Mouse (Mus musculus) myocyte (in vitro differentiated cells): ENCODE measurements at regions not wholly inside any gene's neighbourhood (a gene's known extent, or its start where the extent isn't known, plus 50 kb on each side); places are given as distances from the start of the nearest gene placed in this dataset.

Source experiments
- CEBPB ChIP-seq: IDR thresholded peaks from 2 replicates; pipeline ENCODE4 v1.6.1; 2011; ENCODE audit warnings: mild to moderate bottlenecking, moderate library complexity; ENCODE audit not compliant: poor library complexity, insufficient read depth, severe bottlenecking
- MAX ChIP-seq: IDR thresholded peaks from one replicate; pipeline ENCODE4 v1.6.1; 2011; ENCODE audit warnings: low read depth, mild to moderate bottlenecking, control low read depth
- MYOD1 ChIP-seq, 3 experiments: IDR thresholded peaks; one replicate each; pipeline ENCODE4 v1.6.1; 2011; ENCODE audit warnings: control low read depth in 2 of 3, low read depth in 2 of 3, mild to moderate bottlenecking in 2 of 3, moderate library complexity in 1 of 3; ENCODE audit not compliant: insufficient read length in 2 of 3, control insufficient read depth in 1 of 3
- MYOG ChIP-seq, 3 experiments: IDR thresholded peaks; one replicate each; pipeline ENCODE4 v1.6.1; 2011; ENCODE audit warnings: control low read depth in 2 of 3, low read depth in 2 of 3, mild to moderate bottlenecking in 2 of 3; ENCODE audit not compliant: insufficient read length in 2 of 3, control insufficient read depth in 1 of 3, insufficient read depth in 1 of 3
- POLR2A ChIP-seq: IDR thresholded peaks from one replicate; pipeline ENCODE4 v1.6.1; 2011; ENCODE audit warnings: low read depth, mild to moderate bottlenecking, control low read depth, moderate library complexity; ENCODE audit not compliant: insufficient read length
- POLR2AphosphoS2 ChIP-seq: IDR thresholded peaks from one replicate; pipeline ENCODE4 v1.6.1; 2011; ENCODE audit warnings: low read depth, control low read depth; ENCODE audit not compliant: insufficient read length
- REST ChIP-seq: IDR thresholded peaks from one replicate; pipeline ENCODE4 v1.6.1; 2011; ENCODE audit warnings: mild to moderate bottlenecking, control low read depth, moderate library complexity; ENCODE audit not compliant: insufficient read depth, insufficient read length
- TCF12 ChIP-seq: IDR thresholded peaks from one replicate; pipeline ENCODE4 v1.6.1; 2011; ENCODE audit warnings: mild to moderate bottlenecking, control low read depth; ENCODE audit not compliant: poor library complexity, insufficient read depth, severe bottlenecking
- USF1 ChIP-seq: IDR thresholded peaks from one replicate; pipeline ENCODE4 v1.6.1; 2011; ENCODE audit warnings: low read depth, mild to moderate bottlenecking, control low read depth, moderate library complexity

DNA sequence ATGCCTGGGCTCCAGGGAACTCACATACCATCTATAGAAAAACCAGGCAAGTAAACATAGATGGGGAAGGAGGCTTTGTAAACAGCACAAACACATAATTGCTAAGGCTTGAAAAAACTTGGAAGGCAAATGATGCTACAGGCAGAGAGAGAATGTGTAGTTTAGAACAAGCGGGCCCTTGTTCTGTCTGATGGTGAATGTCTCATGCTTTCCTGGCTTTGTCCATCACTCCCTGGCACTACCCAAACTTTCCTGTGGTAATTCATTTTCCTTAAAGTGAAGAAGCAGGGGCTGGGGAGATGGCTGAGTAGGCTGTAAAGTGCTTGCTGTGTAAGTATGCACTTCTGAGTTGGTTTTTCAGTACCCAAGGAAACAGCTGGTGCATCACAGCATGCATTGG is 151.2 kb downstream of the En1 start:
- TF ChIP-seq POLR2AphosphoS2: no peak
- TF ChIP-seq POLR2A: no peak
- no peak for TF ChIP-seq CEBPB
- no peak for TF ChIP-seq TCF12
- TF ChIP-seq MAX: no peak
- TF ChIP-seq USF1: no peak
- no peak for TF ChIP-seq MYOG (IDR thresholded peaks at IDR 0.05; ENCODE audit: control insufficient read depth in 1 of 3, insufficient read depth in 1 of 3, insufficient read length in 2 of 3, low read depth in 2 of 3)
- no peak for TF ChIP-seq MYOD1 (IDR thresholded peaks at IDR 0.05; ENCODE audit: control insufficient read depth in 1 of 3, insufficient read length in 2 of 3, low read depth in 2 of 3)
- TF ChIP-seq REST: no peak
